Mouse (Mus musculus) liver, embryonic 12.5 days (tissue): ENCODE results near the gene Ltbp1. TPM values are rescaled to one million over a fixed set of nuclear protein-coding genes. Genes with fewer than 3 reads are reported as not detected.

Experiments
- ATAC-seq: fragments of 200-750 bp; cut with Nextera tagmentation; 2 replicates; pipeline ENCODE4 v1.8.0; 2017; ENCODE audit warnings: moderate number of reproducible peaks, mild to moderate bottlenecking, moderate library complexity
- H3K27ac ChIP-seq: fragments of 300-500 bp; sonication (generic); 2 replicates; pipeline ENCODE4 v1.5.1; 2016; ENCODE audit warnings: mild to moderate bottlenecking
- H3K27me3 ChIP-seq: fragments of 300-500 bp; sonication (generic); replicated peaks from 2 replicates; pipeline ENCODE4 v1.6.1; 2016; ENCODE audit warnings: mild to moderate bottlenecking, moderate library complexity
- H3K36me3 ChIP-seq: fragments of 300-500 bp; sonication (generic); 2 replicates; pipeline ENCODE4 v1.6.1; 2016; ENCODE audit warnings: mild to moderate bottlenecking, moderate library complexity
- H3K4me1 ChIP-seq: fragments of 300-500 bp; sonication (generic); 2 replicates; pipeline ENCODE4 v1.6.1; 2016
- H3K4me2 ChIP-seq: fragments of 300-500 bp; sonication (generic); 2 replicates; pipeline ENCODE4 v1.6.1; 2016; ENCODE audit warnings: mild to moderate bottlenecking, moderate library complexity
- H3K4me3 ChIP-seq: fragments of 300-500 bp; sonication (generic); 2 replicates; pipeline ENCODE4 v1.5.1; 2016; ENCODE audit warnings: mild to moderate bottlenecking, moderate library complexity
- H3K9ac ChIP-seq: fragments of 300-500 bp; sonication (generic); 2 replicates; pipeline ENCODE4 v1.6.1; 2016; ENCODE audit warnings: mild to moderate bottlenecking, moderate library complexity
- H3K9me3 ChIP-seq: fragments of 300-500 bp; sonication (generic); replicated peaks from 2 replicates; pipeline ENCODE4 v1.6.1; 2016; ENCODE audit warnings: mild to moderate bottlenecking, moderate library complexity
- WGBS: fragments of 180-500 bp; shearing (Covaris S2); methylation state at CpG from one replicate; pipeline ENCODE4 v1.1.7; 2016; ENCODE audit not compliant: insufficient replicate concordance; 5-methylcytosine and 5-hydroxymethylcytosine counted together
- polyA plus RNA-seq: library from polyadenylated mRNA; unstranded; fragments of >200 nt; fragmentation: Nextera tagmentation; extraction: Ambion mirVana; gene quantifications from 2 replicates; pipeline ENCODE4 v1.2.1, GENCODE M21; 2016

Gene Ltbp1
- polyA plus RNA-seq, 1 experiment from 2014 or later = 7.4 TPM

GRCm38 (mm10) chr17:75238655-75239054 lies 233.3 kb downstream of the Ltbp1 start:
- WGBS = 66% methylated on average over 2 of the region's 2 CpGs
- ATAC-seq = no peak
- no peaks in the 10 kb centered on the region for H3K4me1 ChIP-seq

GRCm38 (mm10) chr17:75239545-75239944 lies 234.2 kb downstream of the Ltbp1 start:
- Histone ChIP-seq H3K4me3 (no peak overlapping the region), H3K4me1 (no peaks in the 10 kb centered on the region), H3K4me2 (no peak overlapping the region), H3K27me3 (no peaks in the 10 kb centered on the region), H3K9me3 (no peaks in the 10 kb centered on the region), H3K27ac (no peak overlapping the region), H3K36me3 (no peaks in the 10 kb centered on the region), H3K9ac (no peak overlapping the region)
- WGBS = 78% methylated on average over 3 of the region's 3 CpGs
- no peak for ATAC-seq

More at GRCm38 (mm10) chr17:75238655-75239054, 233.3 kb downstream of the Ltbp1 start:
- Histone ChIP-seq H3K36me3 (no peaks in the 10 kb centered on the region), H3K4me2 (no peak overlapping the region), H3K9ac (no peak overlapping the region), H3K27ac (no peak overlapping the region), H3K4me3 (no peak overlapping the region), H3K9me3 (no peaks in the 10 kb centered on the region), H3K27me3 (no peaks in the 10 kb centered on the region)

GRCm38 (mm10) chr17:75242086-75242485 lies 236.7 kb downstream of the Ltbp1 start:
- Histone ChIP-seq H3K4me3 (no peak overlapping the region), H3K4me2 (no peak overlapping the region), H3K4me1 (no peaks in the 10 kb centered on the region), H3K27ac (no peak overlapping the region), H3K36me3 (no peaks in the 10 kb centered on the region), H3K9ac (no peak overlapping the region), H3K9me3 (no peaks in the 10 kb centered on the region), H3K27me3 (no peaks in the 10 kb centered on the region)
- WGBS = 70% methylated on average over 1 of the region's 1 CpGs
- ATAC-seq = no peak

- WGBS = 51% methylated on average over 1 of the region's 1 CpGs
These were observed 237.9 kb downstream of the Ltbp1 start for GRCm38 (mm10) chr17:75243221-75243620.

GRCm38 (mm10) chr17:75244148-75244547 lies 238.8 kb downstream of the Ltbp1 start:
- H3K36me3 ChIP-seq = no peaks in the 10 kb centered on the region
- no peaks in the 10 kb centered on the region for H3K27me3 ChIP-seq
- H3K9ac ChIP-seq = no peak overlapping the region
- H3K9me3 ChIP-seq = no peaks in the 10 kb centered on the region
- H3K27ac ChIP-seq = no peak overlapping the region
- no peak overlapping the region for H3K4me2 ChIP-seq
- no peak for ATAC-seq
- no peaks in the 10 kb centered on the region for H3K4me1 ChIP-seq
- 79% methylated on average over 3 of the region's 3 CpGs for WGBS
- H3K4me3 ChIP-seq = no peak overlapping the region

More at GRCm38 (mm10) chr17:75243221-75243620, 237.9 kb downstream of the Ltbp1 start:
- Histone ChIP-seq H3K9me3 (no peaks in the 10 kb centered on the region), H3K27ac (no peak overlapping the region), H3K9ac (no peak overlapping the region), H3K4me1 (no peaks in the 10 kb centered on the region), H3K4me2 (no peak overlapping the region), H3K27me3 (no peaks in the 10 kb centered on the region), H3K36me3 (no peaks in the 10 kb centered on the region), H3K4me3 (no peak overlapping the region)
- ATAC-seq = no peak

- no peak for ATAC-seq
- H3K9me3 ChIP-seq = no peaks in the 10 kb centered on the region
- no peaks in the 10 kb centered on the region for H3K36me3 ChIP-seq
- H3K4me3 ChIP-seq = no peak overlapping the region
- WGBS = 77% methylated on average over 7 of the region's 7 CpGs
- no peak overlapping the region for H3K9ac ChIP-seq
- no peak overlapping the region for H3K4me2 ChIP-seq
- no peaks in the 10 kb centered on the region for H3K27me3 ChIP-seq
- no peaks in the 10 kb centered on the region for H3K4me1 ChIP-seq
- H3K27ac ChIP-seq = no peak overlapping the region
These were observed 239.7 kb downstream of the Ltbp1 start for GRCm38 (mm10) chr17:75245085-75245484.

- Histone ChIP-seq H3K27ac (no peak overlapping the region), H3K9ac (no peak overlapping the region), H3K27me3 (no peaks in the 10 kb centered on the region), H3K9me3 (no peaks in the 10 kb centered on the region), H3K4me2 (no peak overlapping the region), H3K4me3 (no peak overlapping the region), H3K36me3 (no peaks in the 10 kb centered on the region), H3K4me1 (no peaks in the 10 kb centered on the region)
- ATAC-seq = no peak
- 52% methylated on average over 10 of the region's 10 CpGs for WGBS
These were observed 243.3 kb downstream of the Ltbp1 start for GRCm38 (mm10) chr17:75248632-75249031.

- Histone ChIP-seq H3K4me2 (no peak overlapping the region), H3K9ac (no peak overlapping the region), H3K4me3 (no peak overlapping the region), H3K27ac (no peak overlapping the region), H3K9me3 (no peaks in the 10 kb centered on the region), H3K36me3 (no peaks in the 10 kb centered on the region), H3K27me3 (no peaks in the 10 kb centered on the region), H3K4me1 (no peaks in the 10 kb centered on the region)
- WGBS = 75% methylated on average over 6 of the region's 6 CpGs
- ATAC-seq = no peak
These were observed 245.2 kb downstream of the Ltbp1 start for GRCm38 (mm10) chr17:75250571-75250970.

GRCm38 (mm10) chr17:75251094-75251493 lies 245.7 kb downstream of the Ltbp1 start:
- no peak overlapping the region for H3K9ac ChIP-seq
- H3K4me1 ChIP-seq = no peaks in the 10 kb centered on the region
- H3K4me3 ChIP-seq = no peak overlapping the region
- no peak overlapping the region for H3K4me2 ChIP-seq
- H3K9me3 ChIP-seq = no peaks in the 10 kb centered on the region
- ATAC-seq = no peak
- WGBS = 73% methylated on average over 6 of the region's 6 CpGs
- no peak overlapping the region for H3K27ac ChIP-seq
- no peaks in the 10 kb centered on the region for H3K27me3 ChIP-seq
- no peaks in the 10 kb centered on the region for H3K36me3 ChIP-seq

- 69% methylated on average over 5 of the region's 5 CpGs for WGBS
- Histone ChIP-seq H3K4me2 (no peak overlapping the region), H3K4me1 (no peaks in the 10 kb centered on the region), H3K9ac (no peak overlapping the region), H3K36me3 (no peaks in the 10 kb centered on the region), H3K4me3 (no peak overlapping the region), H3K27me3 (no peaks in the 10 kb centered on the region), H3K9me3 (no peaks in the 10 kb centered on the region), H3K27ac (no peak overlapping the region)
- ATAC-seq = no peak
These were observed 247.2 kb downstream of the Ltbp1 start for GRCm38 (mm10) chr17:75252540-75252939.

- Histone ChIP-seq H3K36me3 (no peaks in the 10 kb centered on the region), H3K27me3 (no peaks in the 10 kb centered on the region), H3K27ac (no peak overlapping the region), H3K4me3 (no peak overlapping the region), H3K4me2 (no peak overlapping the region), H3K4me1 (no peaks in the 10 kb centered on the region), H3K9me3 (no peaks in the 10 kb centered on the region), H3K9ac (no peak overlapping the region)
- WGBS = 75% methylated on average over 6 of the region's 6 CpGs
- ATAC-seq = no peak
These were observed 249.5 kb downstream of the Ltbp1 start for GRCm38 (mm10) chr17:75254909-75255308.

- 47% methylated on average over 1 of the region's 1 CpGs for WGBS
- no peak for ATAC-seq
- H3K4me3 ChIP-seq = no peak overlapping the region
These were observed 250.6 kb downstream of the Ltbp1 start for GRCm38 (mm10) chr17:75255967-75256366.

GRCm38 (mm10) chr17:75258427-75258826 lies 253.1 kb downstream of the Ltbp1 start:
- Histone ChIP-seq H3K27ac (no peak overlapping the region), H3K4me1 (no peaks in the 10 kb centered on the region), H3K27me3 (no peaks in the 10 kb centered on the region), H3K4me2 (no peak overlapping the region), H3K4me3 (no peak overlapping the region), H3K36me3 (no peaks in the 10 kb centered on the region), H3K9ac (no peak overlapping the region), H3K9me3 (no peaks in the 10 kb centered on the region)
- WGBS = 66% methylated on average over 2 of the region's 2 CpGs
- no peak for ATAC-seq

More at GRCm38 (mm10) chr17:75255967-75256366, 250.6 kb downstream of the Ltbp1 start:
- H3K36me3 ChIP-seq = no peaks in the 10 kb centered on the region
- no peak overlapping the region for H3K4me2 ChIP-seq
- H3K27me3 ChIP-seq = no peaks in the 10 kb centered on the region
- no peak overlapping the region for H3K9ac ChIP-seq
- H3K27ac ChIP-seq = no peak overlapping the region
- H3K4me1 ChIP-seq = no peaks in the 10 kb centered on the region
- H3K9me3 ChIP-seq = no peaks in the 10 kb centered on the region
